Mouse (Mus musculus) testis, postnatal 14 days (tissue): ENCODE results near the gene Retreg3.

ENCODE experiments used
- DNase-seq: peaks from one replicate; pipeline ENCODE4 v3.0.0; 2021; ENCODE audit warnings: low spot score

The Retreg3 gene

DNA sequence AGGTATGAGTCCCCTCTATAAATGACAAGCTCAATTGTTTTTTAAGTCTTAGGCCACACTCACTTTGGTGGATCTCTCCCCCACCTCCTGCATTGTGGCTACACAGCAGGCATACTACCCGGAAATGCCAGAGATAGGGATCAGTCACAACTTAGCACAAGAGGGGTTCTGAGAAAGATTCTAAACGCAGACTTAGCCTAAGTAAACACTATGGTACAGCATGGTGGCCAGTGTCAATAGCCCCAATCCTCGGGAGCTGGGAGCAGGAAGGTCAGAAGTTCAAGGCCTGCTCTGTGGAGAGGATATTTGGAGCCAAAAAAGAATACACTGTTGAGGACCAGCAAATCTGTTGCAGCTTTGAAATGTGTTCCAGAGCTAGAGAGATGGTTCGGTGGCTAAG, 1.6 kb downstream of the Retreg3 start:
- no peak for DNase-seq

DNA sequence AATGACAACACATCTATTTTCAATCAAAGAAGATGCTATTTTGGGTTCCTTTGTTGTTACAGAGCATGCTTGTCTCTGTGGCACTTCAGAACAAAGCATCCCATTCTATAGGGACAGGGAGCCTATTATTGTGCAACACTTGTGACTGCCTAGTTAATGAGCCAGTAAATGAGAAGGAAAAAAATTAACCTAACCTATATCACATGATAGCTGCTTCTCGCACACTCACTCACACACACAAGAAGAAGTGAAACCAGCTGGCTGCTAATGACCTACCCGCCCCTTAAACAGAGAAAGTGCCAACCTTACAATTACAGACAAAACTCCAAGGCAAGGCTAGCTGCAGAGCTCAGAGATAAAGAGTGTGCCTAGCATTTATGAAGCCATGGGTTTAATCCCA, 4.1 kb downstream of the Retreg3 start:
- DNase-seq = no peak

DNA sequence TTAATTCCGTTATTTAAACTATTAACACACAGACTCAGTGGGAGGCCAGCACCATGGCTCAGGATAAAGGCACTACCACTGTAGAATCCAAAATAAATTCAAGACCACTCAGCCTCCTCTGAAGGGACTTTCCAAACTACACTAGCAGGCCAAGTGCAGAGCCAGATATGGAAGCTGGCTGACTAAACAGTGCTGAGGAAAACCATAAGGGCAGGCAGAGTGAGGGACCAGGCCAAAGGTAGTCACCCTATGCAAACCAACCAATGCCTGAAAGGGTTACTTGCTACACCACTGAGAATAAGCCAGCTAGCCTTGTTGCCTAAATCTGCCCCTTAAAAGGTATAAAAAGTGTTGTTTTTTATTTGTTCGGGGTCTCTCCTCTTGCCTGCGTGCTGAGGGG, 7.5 kb downstream of the Retreg3 start:
- no peak for DNase-seq

DNA sequence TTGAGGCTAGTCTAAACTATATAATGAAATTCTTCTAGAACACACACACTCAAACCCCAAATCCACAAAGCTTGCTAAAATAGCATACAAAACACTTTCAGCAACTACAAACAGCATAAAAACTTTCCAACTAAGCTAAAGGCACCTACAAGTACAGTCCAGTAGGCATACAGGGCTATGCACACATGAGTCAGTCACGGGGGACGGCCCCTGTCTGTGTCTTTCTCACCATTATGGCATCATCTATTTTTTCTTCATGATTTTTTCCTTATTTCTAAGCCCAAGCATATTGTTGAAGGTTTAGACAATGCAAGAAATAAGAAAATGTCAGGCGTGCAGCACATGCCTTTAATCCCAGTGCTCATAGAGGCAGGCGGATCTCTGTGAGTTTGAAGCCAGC, 8.5 kb downstream of the Retreg3 start:
- DNase-seq = no peak

DNA sequence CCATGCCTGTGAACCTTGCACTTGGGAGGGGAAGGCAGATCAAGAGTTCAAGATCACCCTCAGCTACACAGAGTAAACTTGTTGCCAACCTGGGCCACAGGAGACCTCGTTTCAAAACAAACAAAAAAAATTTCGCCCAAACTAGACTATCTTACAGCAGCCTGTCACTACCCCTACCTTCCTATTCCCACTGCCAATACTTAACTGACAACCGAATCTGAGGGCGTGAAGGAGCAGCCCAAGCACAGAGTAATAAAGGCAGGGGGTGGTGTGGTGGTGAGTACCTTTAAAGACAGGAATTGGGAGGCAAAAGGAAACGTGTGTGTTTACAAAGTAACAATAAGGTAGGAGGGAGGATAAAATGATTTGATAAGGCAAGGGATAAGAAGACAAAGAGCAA, 9.0 kb downstream of the Retreg3 start:
- DNase-seq = no peak

DNA sequence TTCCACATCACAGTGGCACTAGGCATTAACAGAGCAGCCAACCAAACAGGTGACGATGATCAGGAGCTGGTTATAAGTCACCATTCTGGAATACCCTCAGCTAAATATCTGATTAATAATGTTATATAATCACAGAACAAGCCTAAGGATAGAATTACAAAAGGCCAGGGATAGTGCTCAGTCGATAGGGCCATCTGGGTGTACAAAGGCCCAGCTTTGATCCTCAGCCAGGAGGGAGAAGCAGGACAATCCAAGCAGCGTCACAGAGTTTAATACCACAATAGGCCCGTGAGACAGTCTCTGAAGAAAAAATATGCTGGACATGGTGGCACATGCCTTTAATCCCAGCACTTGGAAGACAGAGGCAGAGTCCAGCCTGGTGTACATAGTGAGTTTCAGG, 10.3 kb downstream of the Retreg3 start:
- no peak for DNase-seq

DNA sequence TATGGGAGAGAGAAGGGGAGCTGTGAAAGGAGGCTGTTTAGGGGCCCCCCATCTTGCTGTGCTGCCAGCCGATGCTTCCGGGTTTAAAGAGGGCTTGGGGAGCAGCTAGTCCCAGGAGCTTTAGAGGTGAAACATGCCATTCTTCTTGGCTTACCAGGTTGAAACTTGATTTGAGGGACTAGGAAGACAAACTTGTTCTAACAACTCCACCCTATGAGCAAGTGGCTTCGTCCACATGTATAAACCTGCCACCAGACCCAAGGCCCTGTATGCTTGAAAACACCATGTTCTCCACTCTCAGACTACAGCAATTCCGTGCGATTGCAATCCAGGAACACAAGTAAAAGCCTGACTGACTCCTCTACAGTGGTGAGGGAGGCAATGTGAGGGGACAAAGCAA, 16.7 kb downstream of the Retreg3 start:
- no peak for DNase-seq

DNA sequence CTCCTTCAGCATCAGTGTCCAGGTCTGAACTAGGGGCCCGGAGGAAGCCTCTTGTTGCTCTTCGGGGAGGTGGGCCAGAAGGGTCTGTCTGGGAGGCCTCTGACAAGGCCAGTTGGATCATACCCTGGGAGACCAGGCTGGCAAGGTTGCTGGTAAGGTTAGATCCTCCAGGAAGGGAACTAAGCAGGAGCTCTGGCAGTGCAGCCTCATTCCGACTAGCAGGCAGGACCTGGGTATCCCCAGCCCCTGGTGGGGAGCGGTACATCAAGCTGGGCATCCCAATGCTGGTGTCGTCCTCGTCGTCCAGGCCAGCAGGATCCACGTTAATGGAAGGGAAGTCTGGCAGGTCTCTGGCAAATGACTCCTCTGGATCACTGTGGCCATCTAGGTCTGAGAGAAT, 21.5 kb downstream of the Retreg3 start:
- no peak for DNase-seq

DNA sequence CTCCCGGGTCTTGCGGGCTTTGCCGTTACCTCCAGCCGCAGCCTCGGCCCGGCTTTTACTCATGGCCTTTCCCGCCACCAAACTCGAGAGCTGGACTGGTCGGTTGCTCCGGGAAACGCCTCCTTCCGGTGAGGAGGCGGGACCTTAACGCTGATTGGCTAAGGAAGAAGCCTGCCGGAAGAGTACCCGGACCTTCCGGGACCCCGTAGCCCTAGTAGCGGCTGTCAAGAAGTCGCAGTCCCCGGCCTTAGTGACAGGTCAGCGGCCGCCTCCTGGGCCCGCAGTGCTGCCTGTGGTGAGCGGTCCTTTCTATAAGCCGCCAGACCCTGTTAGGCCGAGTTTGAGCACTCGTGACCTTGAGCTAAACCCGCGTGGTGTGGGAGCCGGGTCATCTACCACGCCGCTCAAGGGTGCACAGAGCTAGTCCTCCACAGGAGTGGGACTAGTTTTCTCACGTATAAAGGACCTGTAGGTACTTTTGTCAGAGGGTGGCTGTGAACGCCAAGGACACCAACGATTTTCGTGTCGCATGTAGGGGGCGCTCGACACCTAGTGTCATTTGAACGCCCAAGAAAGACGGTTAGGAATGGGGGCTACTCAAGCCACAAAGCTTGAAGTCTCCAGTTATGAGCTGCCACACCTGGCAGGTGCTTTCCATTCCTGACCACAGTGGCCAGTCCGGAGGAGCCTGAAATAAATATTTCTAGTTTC, 24.2 kb downstream of the Retreg3 start, which contains the start of gene Psmc3ip:
Gene Psmc3ip, minus strand, starts transcription at position 123 of the 711 bp plus-strand sequence.
- peak; percentile 95 for DNase-seq

DNA sequence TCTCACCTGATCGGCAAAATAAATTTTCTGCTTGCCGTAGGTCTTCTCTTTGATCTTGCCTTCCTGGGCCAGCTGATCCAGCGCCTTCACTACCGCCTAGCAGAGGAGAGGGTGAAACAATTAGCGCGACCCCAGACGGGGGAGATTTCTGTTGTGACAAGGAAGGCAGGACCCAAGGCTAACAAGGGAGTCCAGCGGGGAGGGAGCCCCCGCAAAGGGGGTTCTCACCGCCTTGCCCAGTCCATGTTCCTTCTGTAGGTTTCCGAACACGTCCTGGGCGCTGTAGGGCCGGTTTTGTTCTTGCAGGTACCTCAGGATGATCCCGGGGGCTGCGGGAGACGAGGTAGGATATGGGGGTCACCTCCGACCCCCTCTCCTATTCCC, 24.8 kb downstream of the Retreg3 start:
- peak; percentile 53 for DNase-seq

DNA sequence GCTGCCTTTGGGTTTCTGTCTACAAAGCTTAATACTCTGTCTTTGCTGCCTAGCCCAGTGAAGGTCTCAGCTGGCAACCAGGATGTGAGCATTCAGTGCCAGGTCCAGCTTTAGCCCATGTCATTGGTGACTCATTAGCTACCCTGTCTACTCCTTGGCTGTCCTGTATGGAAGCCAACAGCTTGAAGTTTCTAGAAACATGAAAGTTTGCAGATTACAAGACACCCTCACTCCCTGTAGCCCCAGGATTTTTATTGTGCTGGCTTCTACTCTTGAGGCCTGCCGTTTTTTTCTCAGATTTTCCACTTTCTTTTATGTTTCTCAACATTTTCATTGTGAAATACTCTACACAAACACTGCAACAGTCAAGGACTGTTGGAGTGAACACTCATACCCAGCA, 29.8 kb downstream of the Retreg3 start:
- DNase-seq = no peak

DNA sequence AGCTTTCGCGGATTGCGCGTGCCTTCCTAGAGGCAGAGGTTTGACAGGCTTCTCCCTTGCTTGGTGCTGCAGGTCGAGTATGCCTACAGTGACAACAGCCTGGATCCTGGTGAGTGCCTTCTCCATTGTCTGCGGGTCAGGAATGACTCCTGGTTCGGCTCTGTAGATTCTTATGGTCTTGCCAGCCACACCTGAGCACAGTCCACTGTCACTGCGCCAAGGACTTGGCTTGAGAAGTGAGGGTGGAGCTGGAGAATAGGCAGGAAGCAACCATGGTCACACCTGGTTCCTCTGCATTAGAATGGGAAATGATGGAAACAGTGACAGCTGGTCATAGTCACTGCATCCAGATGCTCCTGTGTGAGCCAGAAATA, 32.0 kb downstream of the Retreg3 start:
- no peak for DNase-seq

DNA sequence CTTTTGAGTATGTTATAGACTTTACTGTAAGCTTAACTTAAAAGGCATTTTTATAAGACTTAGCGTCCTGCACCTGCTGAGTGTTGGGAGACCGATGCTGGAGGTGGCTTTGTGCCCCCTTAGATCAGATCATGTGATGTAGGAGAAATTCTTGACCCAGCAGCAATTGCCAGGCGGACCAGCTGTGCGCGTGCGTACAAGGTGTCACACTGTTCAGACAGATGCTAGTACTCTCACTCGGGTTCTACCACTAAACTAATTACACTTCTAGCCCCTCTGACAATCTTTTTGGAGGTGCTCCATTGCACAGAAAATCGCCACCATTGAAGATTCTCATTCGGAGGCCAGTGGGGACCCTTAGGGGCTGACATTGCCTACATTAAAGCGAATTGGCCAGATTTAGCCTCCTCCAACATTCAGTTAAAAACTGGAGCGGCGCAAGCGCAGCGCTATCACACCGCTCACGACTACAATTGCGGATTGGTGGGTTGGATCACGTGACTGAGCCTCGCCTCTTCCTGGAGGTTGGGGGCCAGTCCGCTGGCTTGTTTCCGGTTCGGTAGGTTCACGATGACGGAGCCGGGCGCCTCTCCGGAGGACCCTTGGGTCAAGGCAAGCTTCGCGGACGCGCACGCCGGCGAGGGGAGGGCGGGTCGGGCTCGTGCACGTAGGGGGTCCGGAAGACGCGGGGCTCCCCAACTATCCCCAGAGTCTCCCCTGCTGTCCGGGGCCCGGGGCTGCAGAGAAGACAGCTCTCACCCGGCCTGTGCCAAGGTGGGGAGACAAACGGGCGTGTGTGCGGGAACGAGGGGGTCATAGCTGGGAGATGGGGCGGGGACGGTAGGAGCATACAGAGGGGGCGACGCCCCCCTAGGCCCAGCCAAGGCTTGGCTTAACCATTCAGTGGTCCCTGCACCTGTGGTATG, 32.7 kb downstream of the Retreg3 start, which contains the start of gene Mlx:
Gene Mlx, plus strand, starts transcription at position 522 of the 926 bp plus-strand sequence.
- peak; percentile 89 for DNase-seq

DNA sequence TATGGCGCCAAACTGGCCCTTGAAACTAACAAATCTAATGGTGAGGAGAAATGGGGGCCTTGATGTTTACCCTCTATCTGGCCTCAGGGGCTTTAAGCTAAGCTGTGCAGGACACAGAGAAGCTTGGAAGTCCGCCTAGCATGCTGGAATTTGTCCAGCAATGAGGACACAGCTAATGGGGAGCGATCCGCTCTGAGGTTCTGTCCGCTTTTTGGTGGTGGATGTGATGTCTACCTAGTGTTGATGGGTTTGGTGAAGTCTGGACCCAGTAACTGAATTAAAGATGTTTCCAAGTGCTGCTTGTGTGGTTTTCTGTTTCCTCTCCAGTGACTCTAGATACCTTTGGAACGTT, 33.4 kb downstream of the Retreg3 start:
- no peak for DNase-seq

DNA sequence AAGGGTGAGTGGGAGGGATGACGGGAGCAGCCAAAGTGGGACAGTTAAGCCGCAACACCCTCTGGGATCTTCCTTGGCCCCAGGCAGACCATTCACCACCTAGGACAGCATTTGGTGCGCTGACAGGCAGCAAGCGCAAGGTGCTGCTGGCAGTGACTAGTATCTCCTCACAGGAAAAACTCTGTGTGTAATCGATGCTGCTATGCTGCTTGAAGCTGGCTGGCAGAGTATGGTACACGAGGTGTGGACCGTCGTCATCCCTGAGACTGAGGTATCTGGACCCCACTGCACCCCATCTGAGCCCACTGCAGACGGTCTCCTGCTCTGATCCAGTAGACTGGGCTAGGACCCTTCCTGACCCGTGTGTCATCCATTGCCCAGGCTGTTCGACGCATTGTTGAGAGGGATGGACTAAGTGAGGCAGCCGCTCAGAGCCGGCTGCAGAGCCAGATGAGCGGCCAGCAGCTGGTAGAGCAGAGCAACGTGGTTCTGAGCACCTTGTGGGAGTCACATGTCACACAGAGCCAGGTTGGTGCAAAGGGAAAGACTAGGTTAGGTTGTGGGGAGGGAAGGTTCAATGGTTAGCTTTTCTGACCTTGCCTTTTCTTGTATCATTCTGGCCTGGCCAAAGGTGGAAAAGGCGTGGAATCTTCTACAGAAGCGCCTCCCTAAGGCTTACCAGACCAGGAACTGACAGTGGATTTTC, 33.9 kb downstream of the Retreg3 start:
- DNase-seq = no peak

DNA sequence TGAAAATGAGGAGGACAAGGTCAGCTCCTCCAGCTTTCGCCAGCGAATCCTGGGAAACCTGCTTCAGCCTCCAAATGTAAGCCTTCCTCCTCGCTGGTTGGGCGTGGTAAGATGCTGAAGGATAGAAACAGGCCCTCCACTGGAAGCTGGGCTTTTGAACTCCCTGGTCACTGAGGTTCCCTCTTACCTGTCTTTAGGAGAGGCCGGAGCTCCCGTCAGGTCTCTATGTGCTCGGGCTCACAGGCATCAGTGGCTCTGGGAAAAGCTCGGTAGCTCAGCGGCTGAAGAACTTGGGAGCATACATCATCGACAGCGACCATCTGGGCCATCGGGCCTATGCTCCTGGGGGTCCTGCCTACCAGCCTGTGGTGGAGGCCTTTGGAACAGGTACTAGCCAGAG, 34.9 kb downstream of the Retreg3 start:
- no peak for DNase-seq

DNA sequence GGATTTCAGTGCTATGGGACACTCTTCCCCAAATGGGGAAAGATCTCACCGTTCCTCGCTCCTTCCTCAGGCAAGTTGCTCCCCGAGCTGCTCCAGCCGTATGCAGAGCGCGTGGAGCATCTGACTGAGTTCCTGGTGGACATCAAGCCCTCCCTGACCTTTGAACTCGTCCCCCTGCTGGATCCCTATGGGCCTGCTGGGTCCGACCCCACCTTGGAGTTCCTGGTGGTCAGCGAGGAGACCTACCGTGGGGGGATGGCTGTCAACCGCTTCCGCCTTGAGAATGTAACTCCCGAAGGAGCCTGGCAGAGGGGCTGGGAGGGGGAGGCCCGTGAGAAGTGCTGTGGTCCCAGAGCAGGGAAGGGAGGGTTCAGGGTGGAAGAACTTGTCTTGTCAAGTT, 35.4 kb downstream of the Retreg3 start:
- no peak for DNase-seq

DNA sequence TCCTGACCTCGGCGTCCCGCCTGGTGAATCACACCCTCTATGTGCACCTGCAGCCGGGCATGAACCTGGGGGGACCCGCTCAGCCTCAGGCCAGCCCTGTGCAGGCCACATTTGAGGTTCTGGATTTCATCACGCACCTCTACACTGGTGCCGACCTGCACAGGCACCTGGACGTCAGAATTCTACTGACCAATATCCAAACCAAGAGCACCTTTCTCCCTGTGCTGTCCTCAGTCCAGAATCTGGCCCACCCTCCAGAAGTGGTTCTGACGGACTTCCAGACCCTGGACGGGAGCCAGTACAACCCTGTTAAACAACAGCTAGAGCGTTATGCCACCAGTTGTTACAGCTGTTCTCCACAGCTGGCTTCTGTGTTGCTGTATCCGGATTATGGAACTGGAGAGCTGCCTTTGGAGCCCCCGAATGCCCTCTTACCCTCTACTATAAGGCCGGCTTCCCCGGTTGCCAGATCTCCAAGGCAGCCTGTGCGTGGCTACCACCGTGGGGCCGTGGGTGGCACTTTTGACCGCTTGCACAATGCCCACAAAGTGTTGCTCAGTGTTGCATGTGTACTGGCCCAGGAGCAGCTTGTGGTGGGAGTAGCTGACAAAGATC, 36.5 kb downstream of the Retreg3 start:
- DNase-seq = no peak

DNA sequence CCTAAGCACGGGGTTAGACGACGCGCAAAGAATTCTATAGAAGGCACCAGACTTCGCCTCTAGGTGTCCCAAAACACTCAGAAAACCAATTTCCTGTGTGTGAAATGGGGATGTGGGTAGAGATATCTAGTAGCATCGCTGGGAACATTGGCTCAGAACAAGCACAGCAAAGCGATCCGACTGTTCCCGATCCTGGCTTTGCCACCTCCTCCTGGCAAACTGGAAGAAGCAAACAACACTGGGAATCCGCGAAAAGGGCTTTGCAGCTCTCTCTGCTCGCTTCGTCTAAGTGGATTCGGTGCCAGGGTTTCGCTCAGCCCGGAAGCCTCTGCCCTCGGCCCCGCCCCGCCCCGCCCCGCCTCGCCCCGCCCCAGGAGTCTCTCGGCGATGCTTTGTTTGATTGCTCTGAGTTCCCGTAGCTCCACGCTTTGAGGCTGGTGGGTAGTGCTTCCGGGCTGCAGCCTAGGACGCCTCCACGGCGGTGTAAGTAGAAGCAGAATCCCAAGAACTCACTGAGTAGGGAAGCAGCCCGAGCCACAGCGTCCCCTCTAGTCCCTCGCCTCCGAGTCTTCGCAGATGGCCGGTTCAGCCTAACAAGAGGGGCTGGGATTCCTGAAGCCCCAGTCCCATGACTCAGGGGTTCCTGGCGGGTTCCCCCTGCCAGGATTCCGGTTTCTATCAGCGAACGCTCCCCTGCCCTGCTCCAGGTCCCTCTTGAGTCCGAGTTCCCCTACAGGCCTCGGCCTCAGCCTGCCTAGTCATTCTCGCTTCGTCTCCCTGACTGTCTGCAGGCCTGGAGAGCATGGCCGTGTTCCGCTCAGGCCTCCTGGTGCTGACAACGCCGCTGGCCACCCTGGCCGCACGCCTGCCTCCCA, 37.2 kb downstream of the Retreg3 start, which contains the start of gene Coasy:
Gene Coasy, plus strand, starts transcription at position 358 of the 875 bp plus-strand sequence.
- peak; percentile 86 for DNase-seq

DNA sequence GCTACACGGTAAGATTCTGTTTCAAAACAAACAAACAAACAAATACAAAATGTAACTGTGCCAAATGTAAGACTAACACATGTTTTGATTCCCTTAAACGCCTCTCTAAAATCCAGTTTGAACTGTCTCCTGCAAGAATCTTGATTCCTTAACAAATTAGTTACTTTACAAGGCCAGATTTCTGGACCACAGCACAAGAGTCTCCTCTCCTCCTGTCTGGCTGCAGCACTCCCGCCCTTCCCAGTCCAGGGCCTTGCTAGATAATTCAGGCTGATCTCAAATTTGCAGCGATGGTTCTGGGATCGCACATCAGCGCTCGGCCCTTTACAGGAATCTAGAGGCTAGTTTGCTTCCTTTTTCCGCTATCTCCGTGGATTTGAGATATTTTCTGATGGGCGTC, 38.0 kb downstream of the Retreg3 start:
- no peak for DNase-seq

DNA sequence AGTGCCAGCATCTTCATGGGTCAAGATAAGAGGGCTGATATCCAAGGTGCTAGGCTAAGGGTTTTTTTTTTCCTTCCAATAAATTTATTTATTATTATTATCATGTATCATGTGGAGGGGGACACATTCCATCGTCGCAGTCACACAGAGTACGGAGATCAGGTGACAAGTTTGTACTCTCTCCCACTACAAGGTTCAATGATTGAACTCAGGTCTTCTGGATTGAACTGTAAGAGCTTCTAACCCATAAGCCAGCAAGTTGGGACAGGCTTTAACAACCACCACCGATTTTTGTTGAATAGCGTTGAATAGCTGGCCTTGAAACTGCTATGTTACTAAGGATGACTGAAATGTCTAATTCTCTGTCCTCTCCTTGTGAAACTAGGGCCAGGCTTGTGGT, 39.3 kb downstream of the Retreg3 start:
- DNase-seq = no peak
